Mouse (Mus musculus) CH12.LX (cell line): ENCODE measurements around the gene Alpk1. TPM values are rescaled to one million over a fixed set of nuclear protein-coding genes. Genes with fewer than 3 reads are reported as not detected.

Experiments used
- E2F4 ChIP-seq: IDR thresholded peaks from 2 replicates; pipeline ENCODE4 v1.6.1; 2011; ENCODE audit warnings: low read depth, low read length, improper control_type of control experiment; ENCODE audit not compliant: insufficient replicate concordance
- polyA plus RNA-seq: library from polyadenylated mRNA; unstranded; fragments of >175 nt; gene quantifications from 2 replicates; pipeline ENCODE4 v1.2.1, GENCODE M21; 2012; ENCODE audit warnings: low read depth; ENCODE audit not compliant: insufficient read length
- total RNA-seq, 2 experiments: library from RNA; depleted of rRNA; stranded (reverse); fragments of 300-350 nt in 1 of 2; fragments of >200 nt in 1 of 2; gene quantifications; 2 replicates each; pipeline ENCODE4 v1.2.3; 2012 to 2014

Alpk1 gene
- total and polyA plus RNA-seq, 3 experiments, result 1.4 to 1.8 (median 1.5) TPM

GRCm38 (mm10) chr3:127625296-127625695 is 155.0 kb downstream of the Alpk1 start (continued):
- no peak for TF ChIP-seq E2F4

Other genes with a start within 250 kb of the Alpk1 start
- 28.9 and 38.5 TPM in 2 replicates for gene Larp7, start 227.2 kb downstream of the Alpk1 start, total RNA-seq (2012; rRNA removed)
- 35.5 and 42.9 TPM in 2 replicates for gene Larp7, start 227.2 kb downstream of the Alpk1 start, total RNA-seq (2014; rRNA removed)
- 70.6 and 78.8 TPM in 2 replicates for gene Larp7, start 227.2 kb downstream of the Alpk1 start, polyA plus RNA-seq
- 6.7 and 7.0 TPM in 2 replicates for gene Zgrf1, start 227.0 kb downstream of the Alpk1 start, total RNA-seq (2012; rRNA removed)
- 10.1 and 10.8 TPM in 2 replicates for gene Zgrf1, start 227.0 kb downstream of the Alpk1 start, total RNA-seq (2014; rRNA removed)
- 9.7 and 10.2 TPM in 2 replicates for gene Zgrf1, start 227.0 kb downstream of the Alpk1 start, polyA plus RNA-seq
- not detected in 2 replicates for gene Neurog2, start 147.4 kb downstream of the Alpk1 start, total RNA-seq (2012; rRNA removed)
- gene Neurog2, start 147.4 kb downstream of the Alpk1 start, total RNA-seq (2014; rRNA removed), result not detected in 2 replicates
- gene Neurog2, start 147.4 kb downstream of the Alpk1 start, polyA plus RNA-seq, result not detected in 2 replicates
- 1.4 and 1.7 TPM in 2 replicates for gene Tifa, start 9.3 kb upstream of the Alpk1 start, total RNA-seq (2012; rRNA removed)
- 2.8 and 3.1 TPM in 2 replicates for gene Tifa, start 9.3 kb upstream of the Alpk1 start, total RNA-seq (2014; rRNA removed)
- gene Tifa, start 9.3 kb upstream of the Alpk1 start, polyA plus RNA-seq, result 2.3 and 3.2 TPM in 2 replicates
- gene Ap1ar, start 57.0 kb upstream of the Alpk1 start, total RNA-seq (2012; rRNA removed), result 45.7 and 45.8 TPM in 2 replicates
- gene Ap1ar, start 57.0 kb upstream of the Alpk1 start, total RNA-seq (2014; rRNA removed), result 51.2 and 55.4 TPM in 2 replicates
- 62.6 and 64.4 TPM in 2 replicates for gene Ap1ar, start 57.0 kb upstream of the Alpk1 start, polyA plus RNA-seq
- 1.6 and 2.1 TPM in 2 replicates for gene Fam241a, start 115.8 kb upstream of the Alpk1 start, total RNA-seq (2012; rRNA removed)
- gene Fam241a, start 115.8 kb upstream of the Alpk1 start, total RNA-seq (2014; rRNA removed), result 12.4 and 12.7 TPM in 2 replicates
- 5.3 and 6.2 TPM in 2 replicates for gene Fam241a, start 115.8 kb upstream of the Alpk1 start, polyA plus RNA-seq